Mouse (Mus musculus): ENCODE data around the gene Mymx. TPM values are rescaled to one million over a fixed set of nuclear protein-coding genes. Genes with fewer than 3 reads are reported as not detected.
A peak's percentile ranks its signal among the peaks of the same experiment; 100 is the strongest.
"Not testable (repeated sequence)": the region's sequence is repeated elsewhere in the genome, so short reads cannot be mapped to it uniquely, and the experiment has no call there.

Mymx gene
- total RNA-seq (2021): not detected
- long read RNA-seq, experiment 1: 0 reads
- long read RNA-seq, experiment 2: 0 reads

DNA sequence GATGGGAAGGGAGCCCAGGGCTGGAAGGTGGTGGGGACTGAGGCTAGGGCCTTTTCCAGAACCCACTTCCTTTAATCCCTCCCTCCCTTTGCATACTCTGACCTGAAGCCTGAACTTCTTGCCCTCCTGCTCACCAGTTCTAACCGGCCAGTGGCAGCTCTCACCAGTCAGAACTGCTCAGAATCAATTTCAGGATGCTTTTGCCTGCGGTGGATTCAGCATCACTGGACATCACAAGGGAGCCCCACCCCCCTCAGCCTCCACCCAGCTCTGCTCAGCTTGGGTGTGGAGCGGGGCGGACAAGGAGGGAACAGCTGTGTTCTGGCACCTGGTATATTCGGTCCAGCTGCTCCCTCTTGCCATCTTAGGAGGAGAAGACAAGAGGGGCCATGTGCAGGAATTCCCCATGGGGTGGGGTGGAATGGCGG, at the start of gene Mymx:
Mymx (minus strand) TSS at position 226 of the 428 bp plus-strand sequence.
- intact Hi-C loops (cut with DNase I): no loop called here
- no peak for DNase-seq

DNA sequence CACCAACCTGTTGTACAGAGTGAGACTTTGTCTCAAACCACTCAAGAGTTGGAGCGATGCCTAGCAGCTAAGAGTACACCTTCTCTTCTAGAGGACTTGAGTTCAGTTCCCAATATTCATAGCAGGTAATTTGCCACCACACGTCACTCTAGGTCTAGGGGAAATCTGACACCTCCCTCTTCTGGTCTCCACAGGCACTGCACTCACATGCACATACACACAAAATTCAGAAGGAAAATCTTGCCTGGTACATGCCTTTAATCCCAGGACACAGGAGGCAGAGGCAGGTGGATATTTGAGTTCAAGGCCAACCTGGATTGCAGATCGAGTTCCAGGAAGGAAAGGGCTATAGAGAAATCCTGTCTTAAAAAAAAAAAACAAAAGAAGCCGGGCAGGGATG, 42.3 kb upstream of the Mymx start:
- intact Hi-C loops (cut with DNase I): loop anchor here (5.0 kb wide), 1 partner anchor 167 kb away; the partner anchor contains the start of gene Spats1
- DNase-seq: no peak

DNA sequence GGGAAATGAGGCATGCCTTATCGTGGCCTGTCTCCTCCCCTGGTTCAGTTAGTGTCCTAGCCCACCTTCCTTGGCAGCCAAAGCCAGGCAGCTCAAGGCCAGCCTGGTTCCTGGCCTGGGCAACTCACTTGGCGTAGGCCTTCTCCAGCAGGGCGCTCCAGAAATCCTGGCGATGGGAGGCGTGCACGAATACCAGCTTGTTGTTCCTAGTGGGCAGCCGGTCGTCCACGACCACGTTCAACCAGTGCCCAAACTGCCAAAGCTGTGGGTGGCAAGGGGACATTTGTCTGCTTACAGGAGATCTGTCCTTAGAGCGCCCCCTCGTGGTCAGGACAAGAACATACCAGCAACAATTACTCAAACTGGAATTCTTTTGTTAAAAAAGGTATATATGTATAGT, 40.8 kb upstream of the Mymx start:
- DNase-seq: peak; percentile 76 to 84
- intact Hi-C loops (cut with DNase I): loop anchor here (2.0 to 5.0 kb wide), 2 partner anchors 62 to 165 kb away; partner anchors contain the start of gene Spats1

DNA sequence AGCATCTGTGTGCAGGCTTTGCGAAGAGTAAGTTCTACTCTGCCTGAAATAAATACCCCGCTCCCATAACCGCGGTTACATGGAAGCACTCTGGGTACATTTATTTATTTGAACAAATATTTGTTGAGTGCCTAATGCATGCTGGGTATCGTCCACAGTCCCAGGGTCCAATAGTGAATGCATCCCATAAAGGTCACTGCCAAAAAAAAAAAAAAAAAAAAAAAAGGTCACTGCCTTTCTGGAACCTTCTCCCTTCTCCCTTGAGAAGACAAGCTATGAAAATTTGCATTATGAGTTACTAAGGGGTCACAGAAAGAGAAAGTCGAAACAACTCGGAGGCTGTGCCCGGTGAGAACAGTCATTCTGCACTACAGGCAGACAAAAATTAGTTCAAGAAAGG, 40.1 kb upstream of the Mymx start:
- intact Hi-C loops (cut with DNase I): loop anchor here (2.0 to 5.0 kb wide), 2 partner anchors 61 to 165 kb away; partner anchors contain the start of gene Spats1
- no peak for DNase-seq

DNA sequence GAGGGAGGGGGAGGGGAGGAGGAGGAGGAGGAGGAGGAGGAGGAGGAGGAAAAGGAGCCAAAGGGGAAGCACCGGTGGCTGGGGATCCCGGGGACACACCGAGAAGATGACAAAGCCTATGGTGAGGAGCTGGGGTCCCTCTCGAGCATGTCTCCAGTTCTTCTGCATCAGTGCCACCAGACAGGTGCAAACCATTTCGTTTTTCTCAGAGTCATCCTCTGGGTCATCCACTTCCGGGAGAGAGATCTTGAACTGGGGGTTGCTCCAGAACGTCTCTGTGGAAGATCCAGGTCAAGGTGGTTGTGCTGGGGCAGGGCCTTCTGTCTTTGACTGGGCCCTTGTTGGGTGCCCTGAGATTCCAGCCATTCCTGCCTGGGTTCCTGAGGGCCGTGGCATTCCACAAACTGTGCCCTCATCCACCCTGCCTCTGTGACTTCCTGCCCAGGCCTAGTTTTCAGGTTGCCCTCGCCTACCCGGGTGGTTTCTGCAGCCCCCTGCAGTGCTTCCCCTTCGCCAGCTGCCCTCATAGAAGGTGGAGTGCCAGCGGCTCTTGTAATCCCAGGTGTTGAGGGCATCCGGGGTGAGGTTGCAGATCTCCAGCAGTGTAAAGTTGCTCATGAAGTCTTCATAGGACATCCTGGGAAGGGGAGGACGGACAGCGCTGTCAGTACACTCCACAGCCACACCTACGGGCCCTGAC, 36.8 kb upstream of the Mymx start:
- DNase-seq: no peak
- intact Hi-C loops (cut with DNase I): no loop called here

- intact Hi-C loops (cut with DNase I): no loop called here
- DNase-seq: no peak
Measured at GRCm38 (mm10) chr17:45634033-45634432, 32.1 kb upstream of the Mymx start.

- DNase-seq: no peak
- intact Hi-C loops (cut with DNase I): no loop called here
Measured at GRCm38 (mm10) chr17:45631940-45632339, 30.0 kb upstream of the Mymx start.

GRCm38 (mm10) chr17:45630992-45631391, 29.1 kb upstream of the Mymx start:
- intact Hi-C loops (cut with DNase I): no loop called here
- DNase-seq: no peak

- intact Hi-C loops (cut with DNase I): loop anchor here (1.0 kb wide), 1 partner anchor 46 kb away; no protein-coding TSS in a partner anchor
- peak; percentile 66 to 76 for DNase-seq
Measured at GRCm38 (mm10) chr17:45629861-45630694, 28.2 kb upstream of the Mymx start.

- DNase-seq: peak in 1 of 2 experiments; percentile 16
- intact Hi-C loops (cut with DNase I): loop anchor here (1.0 kb wide), 1 partner anchor 45 kb away; no protein-coding TSS in a partner anchor
Measured at GRCm38 (mm10) chr17:45628885-45629855, 27.3 kb upstream of the Mymx start.

- DNase-seq: no peak
- intact Hi-C loops (cut with DNase I): no loop called here
Measured at GRCm38 (mm10) chr17:45628160-45628559, 26.3 kb upstream of the Mymx start.

DNA sequence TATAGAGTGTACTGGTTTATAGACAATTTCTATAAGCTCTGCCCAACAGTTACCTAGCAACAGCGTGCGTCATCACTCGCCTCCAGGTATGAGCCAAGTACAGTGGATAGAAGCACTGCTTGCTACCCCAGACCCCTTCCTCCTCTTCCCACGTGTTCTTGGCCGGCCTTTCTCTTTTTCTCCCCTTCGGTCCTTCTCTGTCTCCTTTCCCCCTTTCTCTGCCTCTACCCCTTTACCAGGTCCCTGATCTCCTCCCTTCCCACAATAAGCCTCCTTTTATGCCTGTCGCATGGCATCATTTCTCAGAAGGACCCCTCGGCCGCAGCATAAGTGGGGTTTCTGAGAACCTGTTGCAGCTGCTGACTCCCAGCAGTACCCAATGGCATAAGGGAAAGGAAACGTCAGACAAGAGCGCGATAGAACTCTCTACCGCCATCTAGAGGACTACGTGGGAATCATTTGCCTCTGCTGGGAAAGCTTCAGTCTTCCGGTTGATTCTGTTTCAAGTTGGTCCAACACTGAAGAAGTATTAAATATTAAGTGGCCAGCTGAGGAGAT, 24.8 kb upstream of the Mymx start:
- intact Hi-C loops (cut with DNase I): loop anchor here (2.0 kb wide), 1 partner anchor 34 kb away; no protein-coding TSS in a partner anchor
- DNase-seq: peak; percentile 70 to 82

- intact Hi-C loops (cut with DNase I): not testable (repeated sequence)
Measured at GRCm38 (mm10) chr17:45623425-45623824, 21.5 kb upstream of the Mymx start.

GRCm38 (mm10) chr17:45619386-45620256, 17.7 kb upstream of the Mymx start:
- peak; percentile 44 to 57 for DNase-seq
- intact Hi-C loops (cut with DNase I): no loop called here

More at GRCm38 (mm10) chr17:45623425-45623824, 21.5 kb upstream of the Mymx start:
- DNase-seq: not testable (repeated sequence)

DNA sequence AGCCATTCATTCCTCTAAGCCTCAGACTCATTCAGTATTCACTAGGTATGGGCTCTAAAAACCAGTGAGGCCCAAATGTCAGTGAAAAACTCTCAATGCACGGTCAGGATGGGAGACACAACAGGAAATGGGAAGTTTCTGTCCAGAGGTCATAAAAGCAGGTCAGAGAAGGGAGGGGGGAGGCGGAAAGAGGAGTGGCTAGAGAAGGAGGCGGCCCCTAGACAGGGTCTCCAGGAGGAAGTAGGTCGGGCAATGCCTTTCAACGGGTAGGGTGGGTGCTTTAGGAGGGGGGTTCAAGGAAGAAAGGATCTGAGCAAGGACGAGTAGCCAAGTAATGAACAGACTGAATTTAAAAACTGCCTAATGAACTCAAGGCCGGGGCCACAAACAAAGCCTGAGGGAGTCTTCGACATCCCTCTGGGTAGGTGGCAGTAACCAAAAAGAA, 17.1 kb upstream of the Mymx start:
- intact Hi-C loops (cut with DNase I): no loop called here
- DNase-seq: peak; percentile 52 to 65

GRCm38 (mm10) chr17:45617655-45618054, 15.8 kb upstream of the Mymx start:
- DNase-seq: no peak
- intact Hi-C loops (cut with DNase I): no loop called here

DNA sequence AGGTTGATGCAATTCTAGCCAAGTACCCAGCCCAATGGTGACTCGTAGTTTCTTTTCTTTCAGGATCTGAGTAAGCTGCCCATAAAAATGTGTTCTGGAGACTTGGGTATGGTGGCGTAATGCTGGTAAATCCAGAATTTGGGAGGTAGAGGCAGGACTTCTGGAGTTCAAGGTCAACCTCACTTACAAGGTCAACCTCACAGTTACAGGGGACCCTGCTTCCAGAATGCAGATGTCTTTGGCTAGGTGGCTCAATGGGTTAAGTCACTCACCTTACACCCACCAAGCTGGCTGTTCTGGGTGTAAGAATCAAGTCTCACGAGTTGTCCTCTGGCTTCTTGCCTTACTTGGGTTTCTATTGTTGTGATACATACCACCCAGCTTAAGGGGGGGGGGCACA, 14.8 kb upstream of the Mymx start:
- DNase-seq: no peak
- intact Hi-C loops (cut with DNase I): no loop called here

GRCm38 (mm10) chr17:45616046-45616650, 14.2 kb upstream of the Mymx start:
- intact Hi-C loops (cut with DNase I): no loop called here
- no peak for DNase-seq
